ENCODE assay signal across 27 mouse cellular contexts in genomic region chr8:64959025-64959424, GRCm38 (mm10). TPM values are rescaled to one million over a fixed set of nuclear protein-coding genes. Genes with fewer than 3 reads are reported as not detected.
"Had no signal": no experiment of that assay in that cellular context is flagged by ENCODE, and none has a peak within 500 bp of the region (broad histone marks: within the 10 kb centered on the region; RNA-seq: fewer than 3 reads in every experiment).

No protein-coding gene starts in this region.

- DNase-seq: gastrocnemius, postnatal 14 days; gastrocnemius, postnatal 36 days; heart, adult 18-20 months; heart, postnatal 10 days; heart, postnatal 4 days; kidney, adult 11 months; kidney, adult 2 months; kidney, adult 9 months; kidney, postnatal 14 days; kidney, postnatal 36 days; layer of hippocampus, adult 9-11 months; layer of hippocampus, postnatal 36 days; liver; liver, embryonic 13.5 days had no signal

- ATAC-seq: hindbrain, postnatal 0 days; intestine, embryonic 16.5 days had no signal

RNA-seq across cellular contexts. Expression of gene Trim75, which starts 28.6 kb away (rescaled TPM):
- total RNA-seq: gastrocnemius, adult 18-20 months; gastrocnemius, adult 8-10 months; gastrocnemius, postnatal 14 days; gastrocnemius, postnatal 36 days; heart, adult 18-20 months; heart, adult 8-10 months; heart, postnatal 10 days; heart, postnatal 25 days; heart, postnatal 4 days; hindbrain, postnatal 0 days; layer of hippocampus, adult 18-20 months; layer of hippocampus, adult 8-10 months; layer of hippocampus, postnatal 14 days; layer of hippocampus, postnatal 36 days; left cerebral cortex, adult 18-20 months; left cerebral cortex, adult 8-10 months; left cerebral cortex, postnatal 10 days; left cerebral cortex, postnatal 36 days had no signal

RNA-seq across cellular contexts. Expression of gene Trim61, which starts 59.3 kb away (rescaled TPM):
- total RNA-seq: gastrocnemius, adult 18-20 months; gastrocnemius, adult 8-10 months; gastrocnemius, postnatal 14 days; gastrocnemius, postnatal 36 days; heart, adult 18-20 months; heart, adult 8-10 months; heart, postnatal 10 days; heart, postnatal 25 days; heart, postnatal 4 days; hindbrain, postnatal 0 days; layer of hippocampus, adult 18-20 months; layer of hippocampus, adult 8-10 months; layer of hippocampus, postnatal 14 days; layer of hippocampus, postnatal 36 days; left cerebral cortex, adult 18-20 months; left cerebral cortex, adult 8-10 months; left cerebral cortex, postnatal 10 days; left cerebral cortex, postnatal 36 days had no signal

RNA-seq across cellular contexts. Expression of gene Trim60, which starts 59.4 kb away (rescaled TPM):
- total RNA-seq: gastrocnemius, adult 18-20 months; gastrocnemius, adult 8-10 months; gastrocnemius, postnatal 14 days; gastrocnemius, postnatal 36 days; heart, adult 18-20 months; heart, adult 8-10 months; heart, postnatal 10 days; heart, postnatal 25 days; heart, postnatal 4 days; hindbrain, postnatal 0 days; layer of hippocampus, adult 18-20 months; layer of hippocampus, adult 8-10 months; layer of hippocampus, postnatal 14 days; layer of hippocampus, postnatal 36 days; left cerebral cortex, adult 18-20 months; left cerebral cortex, adult 8-10 months; left cerebral cortex, postnatal 10 days; left cerebral cortex, postnatal 36 days had no signal
